Mouse (Mus musculus): ENCODE results near the gene Mael.

Mael gene

GRCm38 (mm10) chr1:166205159-166205558, 33.4 kb downstream of the Mael start:
- no peak for DNase-seq

- DNase-seq, result no peak
Observed at GRCm38 (mm10) chr1:166204171-166204570, 34.4 kb downstream of the Mael start.

- DNase-seq, result peak; percentile 28
Observed at GRCm38 (mm10) chr1:166189821-166190220, 48.7 kb downstream of the Mael start.

GRCm38 (mm10) chr1:166185357-166185756, 53.2 kb downstream of the Mael start:
- no peak for DNase-seq

- DNase-seq, result no peak
Observed at GRCm38 (mm10) chr1:166184391-166185229, 53.9 kb downstream of the Mael start.

- DNase-seq, result no peak
Observed at GRCm38 (mm10) chr1:166182952-166183627, 55.5 kb downstream of the Mael start.

- no peak for DNase-seq
Observed at GRCm38 (mm10) chr1:166181510-166181909, 57.0 kb downstream of the Mael start.

GRCm38 (mm10) chr1:166173621-166174020, 64.9 kb downstream of the Mael start:
- no peak for DNase-seq

GRCm38 (mm10) chr1:166172992-166173391, 65.6 kb downstream of the Mael start:
- no peak for DNase-seq

- DNase-seq, result no peak
Observed at GRCm38 (mm10) chr1:166170852-166171251, 67.7 kb downstream of the Mael start.

- no peak for DNase-seq
Observed at GRCm38 (mm10) chr1:166169713-166170112, 68.8 kb downstream of the Mael start.

GRCm38 (mm10) chr1:166168017-166168416, 70.5 kb downstream of the Mael start:
- DNase-seq, result no peak

- no peak for DNase-seq
Observed at GRCm38 (mm10) chr1:166167405-166167804, 71.1 kb downstream of the Mael start.

- DNase-seq, result no peak
Observed at GRCm38 (mm10) chr1:166165159-166165558, 73.4 kb downstream of the Mael start.

GRCm38 (mm10) chr1:166164580-166164979, 74.0 kb downstream of the Mael start:
- DNase-seq, result no peak

- peak; percentile 86 for DNase-seq
Observed at GRCm38 (mm10) chr1:166160569-166161445, 77.7 kb downstream of the Mael start.

GRCm38 (mm10) chr1:166160111-166160510, 78.4 kb downstream of the Mael start:
- no peak for DNase-seq

GRCm38 (mm10) chr1:166158664-166159063, 79.9 kb downstream of the Mael start:
- no peak for DNase-seq

GRCm38 (mm10) chr1:166157712-166158111, 80.8 kb downstream of the Mael start:
- DNase-seq, result no peak

- DNase-seq, result no peak
Observed at GRCm38 (mm10) chr1:166155113-166155494, 83.4 kb downstream of the Mael start.

- DNase-seq, result peak; percentile 85
Observed at GRCm38 (mm10) chr1:166154162-166155112, 84.1 kb downstream of the Mael start.

Measured in retina, postnatal 1 day (tissue).